Mouse (Mus musculus) megakaryocyte, embryonic 14.5 days (primary cell): ENCODE results near the gene Ubr7. TPM values are rescaled to one million over a fixed set of nuclear protein-coding genes. Genes with fewer than 3 reads are reported as not detected.
A peak's percentile ranks its signal among the peaks of the same experiment; 100 is the strongest.

Experiments
- H3K27me3 ChIP-seq: replicated peaks from 2 replicates; pipeline ENCODE3; 2012; ENCODE audit warnings: inconsistent platforms
- H3K36me3 ChIP-seq: replicated peaks from 2 replicates; pipeline ENCODE3; 2012; ENCODE audit warnings: low read length, inconsistent platforms, mixed read lengths
- H3K4me1 ChIP-seq: 2 replicates; pipeline ENCODE4 v1.6.1; 2012; ENCODE audit warnings: inconsistent platforms
- H3K4me3 ChIP-seq: replicated peaks from 2 replicates; pipeline ENCODE3; 2012; ENCODE audit warnings: moderate library complexity, mild to moderate bottlenecking, inconsistent platforms
- H3K9me3 ChIP-seq: 2 replicates; pipeline ENCODE4 v1.6.1; 2012; ENCODE audit warnings: inconsistent platforms
- FLI1 ChIP-seq: IDR thresholded peaks from 2 replicates; pipeline ENCODE4 v1.6.1; 2012; ENCODE audit warnings: low read length, inconsistent platforms, mixed read lengths
- GATA1 ChIP-seq: IDR thresholded peaks from 3 replicates; pipeline ENCODE4 v1.6.1; 2012; ENCODE audit warnings: mixed read lengths, low read length, inconsistent platforms, borderline replicate concordance
- polyA plus RNA-seq: library from polyadenylated mRNA; stranded (reverse); fragments of >175 nt; gene quantifications from 2 replicates; pipeline ENCODE4 v1.2.3, GENCODE M21; 2012; ENCODE audit warnings: low replicate concordance; ENCODE audit not compliant: insufficient read depth

Ubr7 gene
- polyA plus RNA-seq, 1 experiment, result 11.3 TPM

DNA sequence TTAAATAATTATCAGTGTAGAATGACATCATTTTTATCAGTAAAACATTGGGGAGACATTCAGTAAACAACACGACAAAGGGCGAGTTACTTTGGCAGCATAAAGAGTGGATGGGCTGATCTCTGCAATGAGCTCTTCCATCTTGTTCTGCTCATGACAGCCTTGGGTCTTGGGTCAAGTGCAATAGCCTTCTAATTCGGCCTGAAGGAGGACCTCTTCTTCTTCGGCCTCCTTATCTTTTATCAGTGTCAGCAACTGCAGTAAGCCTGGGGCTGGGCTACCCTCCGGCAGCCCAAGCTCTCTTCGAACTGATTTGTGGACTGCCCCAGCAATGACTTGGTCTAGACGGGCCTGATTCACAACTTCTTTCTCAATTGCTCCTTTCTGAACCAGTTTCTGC is 15.7 kb upstream of the Ubr7 start:
- Histone ChIP-seq H3K27me3 (no peaks in the 10 kb centered on the region), H3K4me1 (peaks cover 34% of the 10 kb centered on the region), H3K36me3 (peaks cover 18% of the 10 kb centered on the region), H3K9me3 (0 out of 2 replicates have a peak, but pooled peaks cover under 1% of the 10 kb centered on the region), H3K4me3 (no peak overlapping the region)
- no peak for TF ChIP-seq GATA1
- no peak for TF ChIP-seq FLI1

DNA sequence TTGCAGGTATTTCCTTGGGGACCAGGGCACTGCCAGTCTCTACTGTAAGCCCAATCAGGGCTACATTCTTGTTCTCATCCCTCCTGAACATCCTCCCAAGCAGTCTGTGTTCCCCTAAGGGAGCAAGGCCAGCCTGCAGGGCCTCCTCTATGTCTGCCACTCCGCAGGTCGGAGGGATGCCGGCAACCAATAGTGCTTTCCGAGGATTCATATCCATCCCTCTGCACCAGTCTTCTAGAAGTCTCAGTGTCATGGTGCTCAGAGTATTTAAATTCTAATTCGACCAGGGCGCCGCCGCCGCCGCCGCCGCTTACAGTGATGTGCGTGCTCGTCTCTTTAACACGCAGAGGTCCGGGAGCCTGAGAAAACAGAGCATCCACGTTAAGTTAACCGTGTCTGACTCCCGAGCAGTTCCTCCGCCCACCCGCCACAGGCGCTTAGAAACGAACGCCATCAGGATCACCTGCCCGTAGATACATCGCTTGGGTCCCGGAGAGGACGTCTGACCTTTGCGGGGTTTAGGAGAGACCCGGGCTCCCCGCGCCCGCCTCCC is 14.7 kb upstream of the Ubr7 start:
- Histone ChIP-seq H3K9me3 (no peaks in the 10 kb centered on the region), H3K4me1 (peaks cover 38% of the 10 kb centered on the region), H3K27me3 (no peaks in the 10 kb centered on the region), H3K4me3 (peak overlapping the region; percentile 93), H3K36me3 (peaks cover 22% of the 10 kb centered on the region)
- TF ChIP-seq GATA1, result no peak
- TF ChIP-seq FLI1, result no peak

DNA sequence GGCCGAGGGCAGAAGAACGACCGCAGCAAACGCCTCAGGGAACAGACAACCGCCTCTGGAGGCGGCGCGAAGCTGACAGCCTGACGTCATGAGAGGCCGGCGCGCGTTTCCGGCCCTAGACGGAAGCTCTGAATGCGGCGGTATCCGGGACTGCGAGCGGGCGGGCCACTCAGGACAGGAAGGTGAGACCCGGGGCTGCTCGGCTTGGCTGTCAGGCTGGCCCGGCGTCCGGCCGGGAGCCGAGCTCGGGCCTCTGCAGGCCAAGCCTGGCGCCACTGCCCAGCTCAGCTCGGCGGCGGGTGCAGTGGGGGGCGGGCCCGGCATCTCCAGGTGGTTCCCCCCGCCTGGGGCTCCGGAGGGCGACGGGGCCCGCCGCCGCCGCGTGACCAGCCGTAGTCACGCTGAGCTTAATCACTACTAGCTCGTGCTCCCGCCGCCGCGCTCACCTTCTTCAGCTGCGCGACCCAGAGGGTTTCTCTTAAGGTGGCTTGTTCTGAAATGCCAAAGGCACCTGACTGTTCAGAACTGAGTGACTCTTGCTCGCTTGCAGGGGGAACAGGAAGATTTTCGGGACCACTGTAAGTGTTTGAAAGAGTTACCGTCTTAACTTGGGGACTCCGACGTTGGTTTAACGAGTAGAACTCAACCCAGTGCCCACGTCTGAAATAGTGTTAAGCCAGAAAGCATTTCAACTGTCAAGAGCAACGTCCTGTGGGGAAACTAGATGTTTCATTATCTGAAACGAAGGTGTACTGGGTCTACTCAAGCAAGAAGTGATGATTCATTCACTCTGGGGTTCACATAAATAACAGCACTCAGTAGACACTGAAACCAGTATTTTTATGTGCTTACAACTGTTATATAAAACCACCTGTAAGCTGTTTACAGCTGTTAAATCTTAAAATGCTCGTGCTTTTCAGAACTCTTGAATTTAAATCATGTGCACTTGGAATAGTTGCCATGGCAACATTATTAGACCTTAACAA is 13.9 kb upstream of the Ubr7 start, which contains the start of the genes Moap1 and Tmem251:
Gene Moap1 (minus strand): TSS at position 73 of the 986 bp plus-strand sequence.
Gene Tmem251 (plus strand): TSS at position 174 of the 986 bp plus-strand sequence.
- TF ChIP-seq GATA1 (no peak), FLI1 (peak; percentile 77; the same call in 1 of the 2 replicates)
- Histone ChIP-seq H3K27me3 (no peaks in the 10 kb centered on the region), H3K4me1 (peaks cover 46% of the 10 kb centered on the region), H3K36me3 (peaks cover 27% of the 10 kb centered on the region), H3K9me3 (no peaks in the 10 kb centered on the region), H3K4me3 (peak within 1 kb of the TSS; percentile 93)

DNA sequence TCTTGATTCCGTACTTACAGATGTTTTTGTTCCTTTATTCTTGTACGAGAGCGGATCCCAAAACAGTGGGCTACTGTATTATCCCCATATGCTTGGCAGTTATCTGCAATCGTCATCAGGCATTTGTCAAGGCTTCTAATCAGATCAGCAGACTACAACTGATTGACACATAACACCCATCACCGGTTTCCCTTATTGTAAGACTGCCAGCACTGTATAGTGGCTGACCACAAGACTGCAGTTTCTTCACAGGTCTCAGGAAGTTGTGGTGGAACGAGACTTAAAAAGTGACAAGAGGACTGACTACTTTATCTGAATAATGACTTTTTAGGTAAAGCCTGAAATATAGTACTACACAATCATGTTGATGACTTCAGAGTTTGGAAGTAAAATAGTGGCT is 12.9 kb upstream of the Ubr7 start:
- peaks cover 53% of the 10 kb centered on the region for H3K4me1 ChIP-seq
- H3K36me3 ChIP-seq, result peaks cover 34% of the 10 kb centered on the region
- TF ChIP-seq FLI1 (no peak), GATA1 (no peak; the same call in 2 of the 3 replicates)
- H3K27me3 ChIP-seq, result no peaks in the 10 kb centered on the region
- peak overlapping the region; percentile 93 for H3K4me3 ChIP-seq
- no peaks in the 10 kb centered on the region for H3K9me3 ChIP-seq

DNA sequence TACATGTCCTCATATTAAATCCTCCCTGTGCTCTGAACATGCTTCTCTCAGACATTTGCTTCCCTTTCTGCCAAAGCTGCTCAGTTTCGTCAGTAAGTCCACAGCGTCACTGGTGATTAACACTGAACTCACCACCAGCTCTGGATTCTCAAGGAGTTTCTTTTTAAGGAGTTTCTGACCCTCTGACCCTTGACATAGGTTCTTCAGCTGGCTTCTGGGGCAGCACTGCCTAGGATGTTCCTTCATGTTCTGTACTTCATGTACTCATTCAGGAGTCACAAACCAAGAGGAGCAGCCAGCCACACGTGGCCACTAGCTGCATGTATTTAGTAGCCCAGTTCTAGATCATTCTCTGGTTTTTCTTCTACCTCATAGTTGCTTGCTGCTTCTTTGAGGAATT is 9.5 kb upstream of the Ubr7 start:
- Histone ChIP-seq H3K9me3 (no peaks in the 10 kb centered on the region), H3K4me1 (peaks cover 43% of the 10 kb centered on the region), H3K4me3 (peak overlapping the region; percentile 39), H3K27me3 (no peaks in the 10 kb centered on the region), H3K36me3 (peaks cover 36% of the 10 kb centered on the region)
- TF ChIP-seq GATA1, result no peak
- TF ChIP-seq FLI1, result no peak

DNA sequence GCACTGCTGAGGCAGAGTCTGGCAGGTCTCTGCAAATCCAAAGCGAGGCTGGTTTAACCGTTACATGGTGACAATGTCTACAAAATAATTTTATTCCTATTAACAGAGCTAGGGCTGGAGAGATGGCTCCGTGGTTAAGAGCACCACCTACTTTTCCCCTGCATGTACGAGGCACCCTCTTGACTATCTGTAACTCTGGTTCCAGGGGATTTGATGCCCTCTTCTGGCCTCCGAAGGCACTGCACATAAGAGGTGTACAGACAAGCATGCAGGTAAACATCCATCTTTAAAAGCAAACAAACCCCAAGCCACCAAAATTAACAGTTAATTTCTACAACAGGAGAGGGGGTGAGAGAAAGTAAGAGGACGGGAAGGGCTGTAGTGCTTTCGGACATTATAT is 1.5 kb upstream of the Ubr7 start:
- H3K9me3 ChIP-seq, result no peaks in the 10 kb centered on the region
- peak overlapping the region; percentile 100 for H3K4me3 ChIP-seq
- H3K36me3 ChIP-seq, result peaks cover 32% of the 10 kb centered on the region
- no peaks in the 10 kb centered on the region for H3K27me3 ChIP-seq
- TF ChIP-seq GATA1 (no peak), FLI1 (no peak)
- H3K4me1 ChIP-seq, result peaks cover 46% of the 10 kb centered on the region

DNA sequence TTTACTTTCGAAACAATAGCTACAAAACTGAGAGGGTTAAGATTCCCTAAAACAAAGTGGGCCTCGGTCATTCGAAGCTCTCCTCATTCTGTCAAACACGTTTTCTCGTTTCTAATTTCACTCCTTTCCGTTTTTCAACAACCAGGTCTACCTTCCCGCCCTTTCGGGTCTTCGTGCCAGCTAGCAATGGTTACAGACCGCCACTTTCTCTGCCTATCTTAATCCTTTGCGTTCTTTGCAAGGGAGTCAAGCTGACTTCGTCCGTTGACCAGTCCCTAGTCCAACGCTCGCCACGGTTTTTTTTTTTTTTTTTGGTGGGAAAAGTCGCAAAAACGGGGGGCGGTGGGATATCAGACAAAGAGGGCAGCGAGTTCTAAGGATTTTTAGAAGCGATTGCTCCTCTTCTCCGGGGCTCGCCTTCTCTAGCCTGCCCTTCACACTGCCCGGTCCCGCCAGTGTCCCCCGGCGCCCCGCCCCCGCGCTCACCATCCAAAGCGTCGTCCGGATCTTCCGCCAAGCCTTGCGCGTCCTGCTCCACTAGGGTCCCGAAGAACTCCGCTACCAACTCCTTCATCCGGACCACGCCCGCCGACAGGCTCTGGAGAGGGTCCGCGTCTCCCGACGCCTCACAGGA is 595 bp upstream of the Ubr7 start:
- Histone ChIP-seq H3K27me3 (no peaks in the 10 kb centered on the region), H3K4me1 (peaks cover 42% of the 10 kb centered on the region), H3K36me3 (peaks cover 40% of the 10 kb centered on the region), H3K9me3 (no peaks in the 10 kb centered on the region), H3K4me3 (peak overlapping the region; percentile 100)
- TF ChIP-seq FLI1 (no peak), GATA1 (no peak)

DNA sequence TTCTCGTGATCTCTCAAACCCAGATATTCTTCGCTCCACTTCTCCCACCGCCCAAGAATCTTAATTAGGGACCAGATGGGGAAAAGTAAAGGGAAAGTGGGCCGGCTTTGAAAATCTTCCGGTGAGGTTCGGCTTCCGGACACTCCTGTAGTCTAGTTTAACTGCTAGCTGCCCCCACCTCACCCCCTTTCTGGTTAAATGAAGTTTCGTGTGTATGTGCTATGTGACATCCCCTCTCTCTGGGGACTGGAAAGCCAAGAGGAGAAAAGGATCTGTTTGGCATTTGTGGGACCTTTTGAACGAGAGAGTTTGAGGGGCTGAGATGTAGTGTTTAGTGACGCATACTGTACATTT is 613 bp downstream of the Ubr7 start, which contains the start of gene Gm20604:
Gene Gm20604 (minus strand): TSS at position 270 of the 354 bp plus-strand sequence.
- H3K4me3 ChIP-seq, result peak within 1 kb of the TSS; percentile 100
- no peak for TF ChIP-seq GATA1
- no peak for TF ChIP-seq FLI1
- peaks cover 42% of the 10 kb centered on the region for H3K4me1 ChIP-seq
- no peaks in the 10 kb centered on the region for H3K27me3 ChIP-seq
- no peaks in the 10 kb centered on the region for H3K9me3 ChIP-seq
- H3K36me3 ChIP-seq, result peaks cover 48% of the 10 kb centered on the region

DNA sequence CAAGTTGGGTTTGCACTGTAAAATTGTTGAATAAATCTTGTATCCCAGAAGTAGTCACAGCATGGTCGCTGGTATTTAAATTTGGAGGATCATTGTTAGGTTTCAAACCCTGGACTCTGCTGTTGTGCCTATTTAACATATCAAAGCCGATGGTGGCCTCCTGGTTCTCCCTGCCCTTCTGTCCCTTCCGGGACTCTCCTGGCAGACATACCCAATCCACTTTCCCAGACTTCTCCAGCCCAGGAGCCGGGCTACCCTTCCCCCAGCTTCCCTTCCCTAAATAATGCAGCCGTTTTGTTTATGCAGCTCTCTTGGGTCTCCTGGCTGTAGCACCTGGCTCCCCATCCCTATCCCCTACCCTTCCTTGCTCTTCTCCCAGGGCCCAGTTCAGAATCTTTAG is 1.2 kb downstream of the Ubr7 start:
- Histone ChIP-seq H3K27me3 (no peaks in the 10 kb centered on the region), H3K4me3 (peak overlapping the region; percentile 100), H3K4me1 (peaks cover 46% of the 10 kb centered on the region), H3K36me3 (peaks cover 50% of the 10 kb centered on the region), H3K9me3 (no peaks in the 10 kb centered on the region)
- TF ChIP-seq GATA1 (no peak), FLI1 (no peak)
